Mouse (Mus musculus) neural tube, embryonic 13.5 days (tissue): ENCODE results near the gene Mn1. TPM values are rescaled to one million over a fixed set of nuclear protein-coding genes. Genes with fewer than 3 reads are reported as not detected.

Experiments used
- ATAC-seq: fragments of 200-750 bp; cut with Nextera tagmentation; 2 replicates; pipeline ENCODE4 v1.8.0; 2017; ENCODE audit warnings: low read depth, mild to moderate bottlenecking, moderate TSS enrichment, moderate library complexity
- H3K27ac ChIP-seq: fragments of 300-500 bp; sonication (generic); replicated peaks from 2 replicates; pipeline ENCODE4 v1.5.1; 2015; ENCODE audit warnings: moderate library complexity, mild to moderate bottlenecking, inconsistent platforms
- H3K27me3 ChIP-seq: fragments of 300-500 bp; sonication (generic); 2 replicates; pipeline ENCODE4 v1.6.1; 2015; ENCODE audit warnings: mild to moderate bottlenecking, inconsistent platforms
- H3K36me3 ChIP-seq: fragments of 300-500 bp; sonication (generic); 2 replicates; pipeline ENCODE4 v1.6.1; 2015; ENCODE audit warnings: mild to moderate bottlenecking, inconsistent platforms
- H3K4me1 ChIP-seq: fragments of 300-500 bp; sonication (generic); replicated peaks from 2 replicates; pipeline ENCODE4 v1.6.1; 2015; ENCODE audit warnings: inconsistent platforms
- H3K4me2 ChIP-seq: fragments of 300-500 bp; sonication (generic); 2 replicates; pipeline ENCODE4 v1.6.1; 2015; ENCODE audit warnings: inconsistent platforms, mild to moderate bottlenecking, moderate library complexity
- H3K4me3 ChIP-seq: fragments of 300-500 bp; sonication (generic); 2 replicates; pipeline ENCODE4 v1.5.1; 2015; ENCODE audit warnings: mild to moderate bottlenecking, inconsistent platforms
- H3K9ac ChIP-seq: fragments of 300-500 bp; sonication (generic); 2 replicates; pipeline ENCODE4 v1.6.1; 2015; ENCODE audit warnings: moderate library complexity, mild to moderate bottlenecking, inconsistent platforms
- H3K9me3 ChIP-seq: fragments of 300-500 bp; sonication (generic); 2 replicates; pipeline ENCODE4 v1.6.1; 2016; ENCODE audit warnings: inconsistent platforms
- WGBS: fragments of 180-500 bp; shearing (Covaris S2); methylation state at CpG from one replicate; pipeline ENCODE4 v1.1.7; 2015; 5-methylcytosine and 5-hydroxymethylcytosine counted together
- polyA plus RNA-seq: library from polyadenylated mRNA; unstranded; fragments of >200 nt; fragmentation: Nextera tagmentation; extraction: Ambion mirVana; gene quantifications from 2 replicates; pipeline ENCODE4 v1.2.1, GENCODE M21; 2015

Mn1 gene
- polyA plus RNA-seq, 1 experiment from 2014 or later, result 22.3 TPM

DNA sequence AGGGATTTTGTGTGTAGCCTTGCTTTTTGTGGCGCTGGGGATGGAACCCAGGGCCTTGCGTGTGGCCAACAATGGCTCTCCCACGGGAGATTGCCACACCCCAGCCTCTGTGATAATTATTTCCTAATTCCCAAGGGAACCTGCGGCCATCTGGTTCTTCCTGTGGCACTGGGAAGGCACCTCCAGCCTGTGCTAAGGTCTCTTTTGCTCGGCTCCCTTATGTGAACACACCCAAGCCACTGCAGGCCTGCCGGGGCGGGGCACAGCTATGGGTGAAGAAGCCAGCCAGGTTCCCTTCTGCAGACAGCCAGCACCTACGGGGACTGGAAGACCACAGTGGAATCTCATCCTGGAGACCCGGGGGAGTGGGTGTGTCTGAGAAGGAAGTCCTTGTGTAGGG, 49.3 kb downstream of the Mn1 start:
- WGBS, result 76% methylated on average over 9 of the region's 9 CpGs
- Histone ChIP-seq H3K9ac (no peak overlapping the region), H3K4me2 (no peak overlapping the region), H3K27ac (no peak overlapping the region), H3K9me3 (no peaks in the 10 kb centered on the region), H3K4me3 (no peak overlapping the region), H3K4me1 (peaks cover 4% of the 10 kb centered on the region; the same call in 1 of the 2 replicates), H3K27me3 (no peaks in the 10 kb centered on the region), H3K36me3 (no peaks in the 10 kb centered on the region)
- ATAC-seq, result no peak

DNA sequence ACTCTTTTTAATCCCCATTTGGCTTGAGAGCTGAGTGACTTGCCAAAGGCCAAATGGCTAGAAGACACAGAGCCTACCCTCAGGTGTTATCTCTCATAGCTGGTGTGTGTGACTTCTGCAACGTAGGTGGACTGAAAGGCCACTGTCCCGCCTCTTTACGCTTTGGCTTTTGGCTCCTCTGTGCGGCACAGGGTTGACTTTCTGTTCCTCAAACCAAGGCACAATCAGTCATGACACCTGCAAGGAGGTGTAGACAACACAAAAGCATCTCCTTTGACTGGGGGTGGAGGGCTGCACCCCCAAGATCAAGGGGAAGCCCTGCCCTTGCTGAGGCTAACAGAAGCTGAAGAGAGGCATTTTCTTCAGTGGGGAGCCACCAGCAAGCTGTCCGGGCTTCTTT, 50.5 kb downstream of the Mn1 start:
- H3K4me3 ChIP-seq, result no peak overlapping the region
- H3K36me3 ChIP-seq, result no peaks in the 10 kb centered on the region
- 80% methylated on average over 5 of the region's 5 CpGs for WGBS
- ATAC-seq, result no peak
- H3K27ac ChIP-seq, result no peak overlapping the region
- H3K4me1 ChIP-seq, result peaks cover 8% of the 10 kb centered on the region; the same call in 1 of the 2 replicates
- H3K4me2 ChIP-seq, result no peak overlapping the region
- no peak overlapping the region for H3K9ac ChIP-seq
- H3K27me3 ChIP-seq, result no peaks in the 10 kb centered on the region
- no peaks in the 10 kb centered on the region for H3K9me3 ChIP-seq

DNA sequence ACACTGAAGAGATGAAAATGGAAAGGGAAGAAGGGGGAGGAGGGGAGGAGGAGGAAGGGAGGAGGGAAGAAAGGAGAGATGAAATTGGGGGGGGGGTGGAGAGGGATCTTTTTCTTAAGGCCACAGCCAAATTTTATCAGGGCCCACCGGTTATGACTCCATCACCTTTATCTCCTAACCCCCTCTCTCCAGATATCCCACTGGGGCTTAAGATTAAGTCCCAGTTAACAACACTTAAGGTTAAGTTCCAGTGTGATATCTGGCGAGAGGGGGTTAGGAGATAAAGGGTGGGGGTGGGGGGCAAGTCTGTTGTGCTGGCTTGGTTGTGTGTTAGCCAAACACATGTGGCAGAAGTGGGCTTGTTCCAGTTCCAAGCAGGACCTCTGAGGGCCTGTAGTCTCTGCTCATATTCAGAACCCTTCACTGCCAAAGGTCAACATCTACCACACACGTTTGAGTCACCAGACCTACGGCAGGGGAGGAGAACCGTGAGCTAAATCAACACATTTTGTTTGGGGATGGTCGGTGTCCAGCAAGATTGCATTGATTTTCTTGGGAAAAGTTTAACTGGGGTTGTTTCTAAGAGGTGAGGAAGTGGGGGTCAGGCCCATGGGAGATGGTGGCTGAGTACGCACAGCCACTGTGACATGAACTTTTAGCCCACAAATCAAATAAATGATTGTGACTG, 52.2 kb downstream of the Mn1 start:
- 81% methylated on average over 7 of the region's 7 CpGs for WGBS
- H3K4me2 ChIP-seq, result no peak overlapping the region
- no peaks in the 10 kb centered on the region for H3K36me3 ChIP-seq
- no peak overlapping the region for H3K27ac ChIP-seq
- 0 out of 2 replicates have a peak, but pooled peaks cover 3% of the 10 kb centered on the region for H3K27me3 ChIP-seq
- no peak for ATAC-seq
- no peak overlapping the region for H3K4me3 ChIP-seq
- no peaks in the 10 kb centered on the region for H3K9me3 ChIP-seq
- peaks cover 12% of the 10 kb centered on the region; the same call in 1 of the 2 replicates for H3K4me1 ChIP-seq
- no peak overlapping the region for H3K9ac ChIP-seq

GRCm38 (mm10) chr5:111470875-111471274, 53.7 kb downstream of the Mn1 start:
- H3K4me1 ChIP-seq, result peaks cover 11% of the 10 kb centered on the region; the same call in 1 of the 2 replicates
- H3K4me3 ChIP-seq, result no peak overlapping the region
- H3K4me2 ChIP-seq, result no peak overlapping the region
- H3K36me3 ChIP-seq, result no peaks in the 10 kb centered on the region
- H3K27ac ChIP-seq, result no peak overlapping the region
- no peak for ATAC-seq
- 0 out of 2 replicates have a peak, but pooled peaks cover 3% of the 10 kb centered on the region for H3K27me3 ChIP-seq
- 86% methylated on average over 4 of the region's 4 CpGs for WGBS
- H3K9ac ChIP-seq, result no peak overlapping the region
- H3K9me3 ChIP-seq, result no peaks in the 10 kb centered on the region

DNA sequence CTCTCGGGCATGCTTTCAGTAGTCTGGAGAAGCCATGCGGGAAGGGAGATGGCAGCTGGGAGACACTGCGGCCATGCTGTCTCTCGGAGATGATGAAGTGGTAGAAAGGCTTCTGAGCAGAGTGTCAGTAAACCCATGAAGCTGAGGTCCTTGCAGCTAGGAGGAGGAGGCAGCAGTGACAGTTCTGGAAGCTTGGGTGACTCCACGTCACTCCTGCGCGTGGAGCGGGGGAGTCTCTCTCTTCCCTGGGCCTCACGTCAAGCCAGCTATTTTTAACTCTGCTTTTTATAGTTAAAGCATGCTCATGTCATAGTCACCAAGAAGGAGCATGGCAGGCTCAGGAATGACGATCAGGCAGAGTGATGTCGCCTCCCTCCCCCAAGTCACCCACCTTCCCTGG, 56.3 kb downstream of the Mn1 start:
- ATAC-seq, result no peak
- Histone ChIP-seq H3K27me3 (0 out of 2 replicates have a peak, but pooled peaks cover 3% of the 10 kb centered on the region), H3K9ac (no peak overlapping the region), H3K4me2 (no peak overlapping the region), H3K27ac (no peak overlapping the region), H3K36me3 (no peaks in the 10 kb centered on the region), H3K4me1 (0 out of 2 replicates have a peak, but pooled peaks cover 12% of the 10 kb centered on the region), H3K4me3 (no peak overlapping the region), H3K9me3 (no peaks in the 10 kb centered on the region)
- WGBS, result 78% methylated on average over 11 of the region's 11 CpGs

- ATAC-seq, result peak; percentile 51; the same call in 1 of the 2 replicates
- H3K36me3 ChIP-seq, result no peaks in the 10 kb centered on the region
These were observed 58.6 kb downstream of the Mn1 start for GRCm38 (mm10) chr5:111475721-111476120.

DNA sequence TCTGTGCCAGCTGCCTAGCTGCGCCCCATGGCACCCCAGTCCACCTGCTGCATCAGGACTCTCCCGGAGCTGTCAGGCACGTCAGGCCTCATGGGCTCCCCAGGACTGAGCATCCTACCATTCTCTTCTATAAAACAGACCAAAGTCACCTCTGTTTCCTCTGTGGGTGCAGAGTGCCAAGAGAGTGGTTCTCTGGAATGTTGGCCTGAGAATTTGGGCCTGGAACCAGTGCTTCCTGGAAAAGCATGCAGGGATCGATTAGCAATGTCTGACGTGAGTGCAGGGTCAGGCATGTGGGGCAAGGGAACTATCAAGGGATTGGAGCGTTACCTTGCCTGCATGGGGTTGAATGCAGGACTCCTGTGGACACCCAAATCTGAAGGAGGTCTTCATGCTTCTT, 59.0 kb downstream of the Mn1 start:
- H3K9me3 ChIP-seq, result no peaks in the 10 kb centered on the region
- no peak overlapping the region for H3K9ac ChIP-seq
- H3K4me3 ChIP-seq, result no peak overlapping the region
- 75% methylated on average over 6 of the region's 6 CpGs for WGBS
- no peaks in the 10 kb centered on the region for H3K36me3 ChIP-seq
- no peak overlapping the region for H3K27ac ChIP-seq
- 0 out of 2 replicates have a peak, but pooled peaks cover 3% of the 10 kb centered on the region for H3K27me3 ChIP-seq
- no peak for ATAC-seq
- no peak overlapping the region for H3K4me2 ChIP-seq
- H3K4me1 ChIP-seq, result peaks cover 19% of the 10 kb centered on the region

More at GRCm38 (mm10) chr5:111475721-111476120, 58.6 kb downstream of the Mn1 start:
- no peak overlapping the region for H3K27ac ChIP-seq
- 0 out of 2 replicates have a peak, but pooled peaks cover 3% of the 10 kb centered on the region for H3K27me3 ChIP-seq
- H3K9ac ChIP-seq, result no peak overlapping the region
- H3K4me2 ChIP-seq, result no peak overlapping the region
- H3K4me3 ChIP-seq, result no peak overlapping the region
- H3K9me3 ChIP-seq, result no peaks in the 10 kb centered on the region
- WGBS, result 45% methylated on average over 5 of the region's 5 CpGs
- peaks cover 17% of the 10 kb centered on the region for H3K4me1 ChIP-seq

DNA sequence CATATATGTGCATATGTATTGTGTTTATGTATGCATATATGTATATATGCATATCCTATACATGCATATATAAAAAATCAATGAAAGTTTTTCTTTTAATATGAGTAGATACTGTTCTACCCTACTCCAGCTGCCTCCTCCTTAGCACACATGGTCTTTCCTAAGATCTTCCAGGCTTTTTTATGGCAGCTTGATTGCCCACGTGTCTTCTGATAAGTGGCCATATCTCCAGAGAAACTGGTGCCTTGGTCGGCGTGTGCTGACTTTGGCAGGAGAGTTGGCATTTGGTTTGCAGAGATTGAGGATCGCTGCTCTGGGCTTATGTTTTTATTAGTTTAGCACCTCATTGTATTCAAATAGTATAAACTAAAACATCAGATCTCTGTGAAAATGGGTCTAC, 68.7 kb downstream of the Mn1 start:
- H3K4me1 ChIP-seq, result 0 out of 2 replicates have a peak, but pooled peaks cover under 1% of the 10 kb centered on the region
- no peak overlapping the region for H3K4me3 ChIP-seq
- 80% methylated on average over 4 of the region's 4 CpGs for WGBS
- no peak overlapping the region for H3K4me2 ChIP-seq
- no peak for ATAC-seq
- H3K9me3 ChIP-seq, result no peaks in the 10 kb centered on the region
- no peak overlapping the region for H3K9ac ChIP-seq
- H3K27ac ChIP-seq, result no peak overlapping the region
- no peaks in the 10 kb centered on the region for H3K36me3 ChIP-seq
- H3K27me3 ChIP-seq, result peaks cover 5% of the 10 kb centered on the region; the same call in 1 of the 2 replicates

DNA sequence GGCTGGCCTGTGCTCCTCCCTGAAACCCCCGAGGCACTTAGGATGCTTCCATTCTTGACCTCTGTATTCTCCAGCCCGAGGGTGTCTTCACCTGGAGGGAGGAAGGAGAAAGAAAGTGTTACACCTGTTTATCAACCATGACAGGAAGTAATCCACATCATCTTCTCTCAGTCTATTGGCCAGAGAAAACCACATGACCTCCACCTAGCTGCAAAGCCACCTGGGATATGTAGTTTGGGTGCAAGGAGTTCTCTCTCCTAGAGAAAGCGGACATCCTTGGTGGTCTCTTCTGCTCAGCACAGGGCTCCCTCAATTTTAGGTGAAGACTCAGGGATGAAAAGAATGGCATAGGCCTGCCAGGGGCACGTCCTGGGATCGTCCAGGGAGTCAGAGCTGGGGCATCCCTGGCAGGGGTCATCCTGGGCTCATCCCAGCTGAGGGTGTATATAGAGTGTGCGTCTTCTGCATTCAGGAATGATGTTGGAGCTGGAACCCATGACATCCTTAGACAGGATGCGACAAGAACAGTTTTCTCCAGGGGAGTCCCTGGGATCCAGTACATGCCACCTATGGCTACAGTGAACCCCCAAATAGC, 72.0 kb downstream of the Mn1 start:
- H3K27ac ChIP-seq, result no peak overlapping the region
- WGBS, result 56% methylated on average over 7 of the region's 7 CpGs

DNA sequence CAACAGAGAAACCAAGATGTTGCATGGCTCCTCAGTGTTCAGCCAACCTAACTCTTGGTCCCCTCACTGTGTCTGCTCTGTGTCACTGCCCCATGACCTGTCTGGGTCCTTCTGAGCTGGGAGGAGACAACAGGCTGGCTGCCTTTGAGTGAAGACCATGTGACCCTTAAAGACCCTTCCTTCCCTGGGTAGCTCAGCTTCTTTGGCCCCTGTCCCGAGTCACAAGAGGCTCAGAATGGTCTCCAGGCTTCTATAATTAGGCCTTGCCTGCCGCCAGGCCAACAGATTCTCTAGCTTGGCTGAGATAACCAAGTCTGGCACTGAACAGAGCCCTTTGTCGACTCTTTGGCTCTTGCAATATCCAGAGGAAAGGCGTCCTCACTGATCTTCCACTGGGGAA, 73.4 kb downstream of the Mn1 start:
- Histone ChIP-seq H3K27ac (no peak overlapping the region), H3K4me2 (no peak overlapping the region), H3K9ac (no peak overlapping the region), H3K4me3 (no peak overlapping the region), H3K4me1 (no peaks in the 10 kb centered on the region), H3K36me3 (no peaks in the 10 kb centered on the region), H3K27me3 (peaks cover 5% of the 10 kb centered on the region; the same call in 1 of the 2 replicates), H3K9me3 (no peaks in the 10 kb centered on the region)
- ATAC-seq, result no peak
- 79% methylated on average over 4 of the region's 4 CpGs for whole genome bisulfite sequencing

More for the DNA sequence above, 72.0 kb downstream of the Mn1 start:
- peak; percentile 87 for ATAC-seq
- H3K4me1 ChIP-seq, result no peaks in the 10 kb centered on the region
- H3K27me3 ChIP-seq, result peaks cover 5% of the 10 kb centered on the region; the same call in 1 of the 2 replicates
- peak overlapping the region; percentile 41 for H3K4me2 ChIP-seq
- no peak overlapping the region for H3K4me3 ChIP-seq
- H3K9ac ChIP-seq, result no peak overlapping the region
- no peaks in the 10 kb centered on the region for H3K36me3 ChIP-seq
- H3K9me3 ChIP-seq, result no peaks in the 10 kb centered on the region

DNA sequence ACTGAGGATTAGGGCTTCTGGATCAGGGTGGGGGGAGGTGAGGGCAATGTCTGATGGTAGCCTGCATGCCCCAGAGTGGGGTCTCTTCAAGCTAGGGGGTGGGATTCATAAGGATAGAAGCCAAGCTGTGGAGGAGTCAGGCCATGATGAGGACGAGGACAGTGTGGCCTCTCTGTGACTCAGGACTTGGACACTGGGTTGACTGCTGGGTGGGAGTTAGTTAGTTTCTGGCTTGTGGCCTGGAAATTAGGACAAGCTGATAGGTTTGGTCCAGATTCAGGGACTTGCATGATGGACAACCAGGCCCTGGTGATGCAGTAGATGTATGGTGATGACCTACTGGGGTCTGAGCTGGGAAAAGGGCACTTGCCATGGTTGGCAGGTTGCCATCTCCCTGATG, 74.3 kb downstream of the Mn1 start:
- Histone ChIP-seq H3K4me3 (no peak overlapping the region), H3K4me1 (peaks cover 5% of the 10 kb centered on the region; the same call in 1 of the 2 replicates), H3K27me3 (peaks cover 5% of the 10 kb centered on the region; the same call in 1 of the 2 replicates), H3K4me2 (no peak overlapping the region), H3K9ac (no peak overlapping the region), H3K9me3 (no peaks in the 10 kb centered on the region), H3K36me3 (no peaks in the 10 kb centered on the region), H3K27ac (no peak overlapping the region)
- WGBS, result 89% methylated on average over 1 of the region's 1 CpGs
- ATAC-seq, result no peak

DNA sequence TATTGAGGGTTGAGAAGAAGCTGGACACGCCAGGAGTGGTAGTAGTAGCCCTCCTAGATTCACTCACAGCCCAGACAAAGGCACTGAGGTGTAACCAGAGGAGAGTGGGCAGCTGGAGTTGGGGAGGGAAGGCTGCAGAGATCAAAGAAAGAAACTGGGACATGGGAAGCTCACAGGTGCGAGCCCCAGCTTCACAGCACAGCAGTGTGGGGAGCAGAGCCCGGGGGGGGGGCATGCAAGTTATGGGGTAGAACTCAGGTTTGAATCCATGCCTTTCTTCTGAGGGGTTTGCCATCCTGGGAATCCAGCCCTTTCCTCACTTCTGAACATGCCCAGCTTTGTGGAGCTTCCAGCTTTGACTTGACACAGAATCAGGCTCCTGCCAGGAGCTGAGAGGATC, 82.9 kb downstream of the Mn1 start:
- no peak overlapping the region for H3K4me2 ChIP-seq
- H3K9ac ChIP-seq, result no peak overlapping the region
- WGBS, result 72% methylated on average over 3 of the region's 3 CpGs
- ATAC-seq, result no peak
- peaks cover 21% of the 10 kb centered on the region for H3K4me1 ChIP-seq
- no peaks in the 10 kb centered on the region for H3K36me3 ChIP-seq
- H3K4me3 ChIP-seq, result no peak overlapping the region
- H3K27ac ChIP-seq, result no peak overlapping the region
- no peaks in the 10 kb centered on the region for H3K9me3 ChIP-seq
- peaks cover 63% of the 10 kb centered on the region for H3K27me3 ChIP-seq
